Mouse (Mus musculus): ENCODE measurements around the gene Tln2.

DNA sequence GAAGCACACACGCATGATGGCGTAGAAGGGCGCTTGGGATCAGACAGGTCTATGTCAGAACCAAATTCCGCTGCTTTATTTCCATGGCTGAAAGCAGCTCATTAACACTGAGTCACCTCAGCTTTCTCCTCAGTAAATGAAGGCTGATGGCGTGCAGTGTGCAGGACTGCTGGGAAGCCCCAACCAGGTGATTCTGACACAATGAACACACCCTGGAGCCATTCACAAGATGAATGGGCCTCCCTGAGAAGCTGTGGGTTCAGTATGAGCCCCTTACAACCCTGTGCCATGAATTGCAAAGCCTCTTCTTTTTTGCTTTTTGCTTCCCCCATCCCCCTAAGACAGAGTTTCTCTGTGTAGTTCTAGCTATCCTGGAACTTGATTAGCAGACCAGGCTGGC lies 212.3 kb downstream of the Tln2 start:
- no peak for TF ChIP-seq POLR2A (IDR thresholded peaks at IDR 0.05; ENCODE audit: low read depth, low read length)
- TF ChIP-seq CTCF (IDR thresholded peaks at IDR 0.05; ENCODE audit: extremely low read depth, insufficient read depth, insufficient read length, insufficient replicate concordance) = no peak

Data from spleen, adult 2 months (tissue).